Mouse (Mus musculus): ENCODE data around the gene Mef2c.

Mef2c gene

GRCm38 (mm10) chr13:83610124-83610523 is 106.3 kb downstream of the Mef2c start:
- DNase-seq (ENCODE audit: low spot score), result no peak

- peak; percentile 36 for DNase-seq (ENCODE audit: low spot score)
Measured at GRCm38 (mm10) chr13:83612195-83612594, 108.4 kb downstream of the Mef2c start.

- no peak for DNase-seq (ENCODE audit: low spot score)
Measured at GRCm38 (mm10) chr13:83615875-83616274, 112.0 kb downstream of the Mef2c start.

- no peak for DNase-seq (ENCODE audit: low spot score)
Measured at GRCm38 (mm10) chr13:83624651-83625050, 120.8 kb downstream of the Mef2c start.

GRCm38 (mm10) chr13:83627429-83627828 is 123.6 kb downstream of the Mef2c start:
- DNase-seq (ENCODE audit: low spot score), result no peak

- no peak for DNase-seq (ENCODE audit: low spot score)
Measured at GRCm38 (mm10) chr13:83628139-83628538, 124.3 kb downstream of the Mef2c start.

GRCm38 (mm10) chr13:83633155-83633554 is 129.3 kb downstream of the Mef2c start:
- DNase-seq (ENCODE audit: low spot score), result no peak

GRCm38 (mm10) chr13:83635218-83635617 is 131.4 kb downstream of the Mef2c start:
- no peak for DNase-seq (ENCODE audit: low spot score)

- no peak for DNase-seq (ENCODE audit: low spot score)
Measured at GRCm38 (mm10) chr13:83637666-83638065, 133.8 kb downstream of the Mef2c start.

- no peak for DNase-seq (ENCODE audit: low spot score)
Measured at GRCm38 (mm10) chr13:83638735-83639134, 134.9 kb downstream of the Mef2c start.

- DNase-seq (ENCODE audit: low spot score), result no peak
Measured at GRCm38 (mm10) chr13:83649051-83649450, 145.2 kb downstream of the Mef2c start.

GRCm38 (mm10) chr13:83649795-83650476 is 146.1 kb downstream of the Mef2c start:
- no peak for DNase-seq (ENCODE audit: low spot score)

GRCm38 (mm10) chr13:83650807-83651206 is 147.0 kb downstream of the Mef2c start:
- DNase-seq (ENCODE audit: low spot score), result no peak

GRCm38 (mm10) chr13:83651941-83652548 is 148.2 kb downstream of the Mef2c start:
- no peak for DNase-seq (ENCODE audit: low spot score)

- DNase-seq (ENCODE audit: low spot score), result no peak
Measured at GRCm38 (mm10) chr13:83652560-83652959, 148.7 kb downstream of the Mef2c start.

- peak; percentile 95 for DNase-seq (ENCODE audit: low spot score)
Measured at GRCm38 (mm10) chr13:83654889-83655769, 151.3 kb downstream of the Mef2c start.

- peak; percentile 18 for DNase-seq (ENCODE audit: low spot score)
Measured at GRCm38 (mm10) chr13:83656094-83656493, 152.3 kb downstream of the Mef2c start.

- DNase-seq (ENCODE audit: low spot score), result peak; percentile 69
Measured at GRCm38 (mm10) chr13:83656773-83657172, 152.9 kb downstream of the Mef2c start.

GRCm38 (mm10) chr13:83660722-83661121 is 156.9 kb downstream of the Mef2c start:
- DNase-seq (ENCODE audit: low spot score), result peak; percentile 40

GRCm38 (mm10) chr13:83661166-83661565 is 157.3 kb downstream of the Mef2c start:
- no peak for DNase-seq (ENCODE audit: low spot score)

- peak; percentile 33 for DNase-seq (ENCODE audit: low spot score)
Measured at GRCm38 (mm10) chr13:83662089-83662551, 158.3 kb downstream of the Mef2c start.

- no peak for DNase-seq (ENCODE audit: low spot score)
Measured at GRCm38 (mm10) chr13:83666179-83666578, 162.3 kb downstream of the Mef2c start.

GRCm38 (mm10) chr13:83667051-83667450 is 163.2 kb downstream of the Mef2c start:
- no peak for DNase-seq (ENCODE audit: low spot score)

Data from embryo, embryonic 10.5 days (tissue).